In the genomic region with DNA sequence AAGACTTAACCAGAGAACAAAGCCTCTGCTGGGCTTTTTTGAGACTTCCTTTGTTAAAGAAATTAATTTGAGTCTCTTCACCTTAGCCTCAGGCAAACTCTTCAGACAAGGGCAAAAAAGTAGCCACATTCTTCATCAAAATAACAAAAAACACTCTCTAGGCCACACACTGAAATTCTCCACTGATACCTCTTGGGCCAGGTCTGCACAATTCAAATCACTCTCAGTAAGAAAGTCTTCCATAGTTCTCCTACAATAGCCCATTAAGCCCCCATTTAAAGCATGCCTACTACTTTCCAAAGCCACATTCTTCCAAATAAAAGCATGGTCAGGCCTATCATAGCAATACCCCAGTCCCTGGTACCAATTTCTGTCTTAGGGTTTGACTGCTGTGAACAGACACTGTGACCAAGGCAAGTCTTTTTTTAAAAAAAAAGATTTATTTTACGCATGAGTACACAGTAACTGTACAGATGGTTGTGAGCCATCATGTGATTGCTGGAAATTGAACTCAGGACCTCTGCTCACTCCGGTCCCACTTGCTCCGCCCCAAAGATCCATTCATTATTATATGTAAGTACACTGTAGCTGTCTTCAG, we compare ENCODE assay signal across 23 mouse cellular contexts. TPM values are rescaled to one million over a fixed set of nuclear protein-coding genes. Genes with fewer than 3 reads are reported as not detected.
A peak's percentile ranks its signal among the peaks of the same experiment; 100 is the strongest.
DNase-seq lines count a peak whose midpoint lies in the region; ATAC-seq and TF ChIP-seq lines count a peak whose summit lies in the region.
"Had no signal": no experiment of that assay in that cellular context is flagged by ENCODE, and none has a peak within 500 bp of the region (broad histone marks: within the 10 kb centered on the region; RNA-seq: fewer than 3 reads in every experiment).

No protein-coding gene starts in this region.

- H3K9me3 ChIP-seq in heart, embryonic 13.5 days, result no peaks in the 10 kb centered on the region
- no peaks in the 10 kb centered on the region for H3K9me3 ChIP-seq in heart, embryonic 10.5 days
- no peaks in the 10 kb centered on the region for H3K9me3 ChIP-seq in liver, embryonic 11.5 days (ENCODE audit: control insufficient read depth, low read length)
- H3K9me3 ChIP-seq in liver, postnatal 0 days (ENCODE audit: low read length), result no peaks in the 10 kb centered on the region
- no peaks in the 10 kb centered on the region for H3K9me3 ChIP-seq in ES-E14 (ENCODE audit: control insufficient read depth, insufficient read depth, low read depth, low read length)
- H3K9me3 ChIP-seq in liver, embryonic 15.5 days (replicated peaks), result no peaks in the 10 kb centered on the region
- H3K9me3 ChIP-seq in midbrain, embryonic 10.5 days (replicated peaks), result no peaks in the 10 kb centered on the region
- H3K9me3 ChIP-seq: stomach, embryonic 15.5 days had no signal

- 94% methylated on average over 3 of the region's 3 CpGs for WGBS in heart, embryonic 13.5 days
- WGBS in heart, embryonic 10.5 days, result 95% methylated on average over 3 of the region's 3 CpGs
- 92% methylated on average over 3 of the region's 3 CpGs for WGBS in liver, embryonic 11.5 days
- WGBS in liver, postnatal 0 days (ENCODE audit: insufficient replicate concordance), result 93% methylated on average over 3 of the region's 3 CpGs
- 88% methylated on average over 3 of the region's 3 CpGs for WGBS in liver, embryonic 15.5 days (ENCODE audit: insufficient replicate concordance)
- WGBS in midbrain, embryonic 10.5 days, result 92% methylated on average over 3 of the region's 3 CpGs

- H3K27ac ChIP-seq in heart, embryonic 13.5 days (replicated peaks), result peak overlapping the region; percentile 76
- no peak overlapping the region for H3K27ac ChIP-seq in heart, embryonic 10.5 days
- H3K27ac ChIP-seq in liver, embryonic 11.5 days (ENCODE audit: low read depth, low read length), result no peak overlapping the region
- no peak overlapping the region for H3K27ac ChIP-seq in liver, postnatal 0 days (ENCODE audit: low read depth)
- H3K27ac ChIP-seq in ES-E14 (ENCODE audit: insufficient read depth, low read depth, low read length, poor library complexity, severe bottlenecking), result peak overlapping the region; percentile 93
- peak overlapping the region; percentile 7; the same call in 1 of the 2 replicates for H3K27ac ChIP-seq in liver, embryonic 15.5 days (replicated peaks)
- H3K27ac ChIP-seq in midbrain, embryonic 10.5 days (replicated peaks), result no peak overlapping the region
- H3K27ac ChIP-seq: hindbrain, embryonic 14.5 days; macrophage; stomach, embryonic 15.5 days had no signal

- ATAC-seq in heart, embryonic 13.5 days (ENCODE audit: extremely low read depth, insufficient number of reproducible peaks, low FRiP score, low TSS enrichment), result no peak
- no peak for ATAC-seq in liver, embryonic 11.5 days (replicated peaks; ENCODE audit: low FRiP score)
- ATAC-seq in liver, postnatal 0 days, result no peak
- ATAC-seq in liver, embryonic 15.5 days (ENCODE audit: insufficient read depth), result no peak
- ATAC-seq: CD4-positive, CD25-positive, alpha-beta regulatory T cell, adult 4 months; forebrain, embryonic 16.5 days; intestine, postnatal 0 days; Patski had no signal

- H3K4me3 ChIP-seq in heart, embryonic 13.5 days, result no peak overlapping the region
- no peak overlapping the region for H3K4me3 ChIP-seq in heart, embryonic 10.5 days
- H3K4me3 ChIP-seq in liver, embryonic 11.5 days (ENCODE audit: low read depth, low read length), result no peak overlapping the region
- no peak overlapping the region for H3K4me3 ChIP-seq in liver, postnatal 0 days (ENCODE audit: low read depth, low read length)
- H3K4me3 ChIP-seq in ES-E14 (ENCODE audit: insufficient read depth in 1 of 2, low read depth in 1 of 2, low read length in 2 of 2, poor library complexity in 1 of 2, severe bottlenecking in 1 of 2), result peak overlapping the region in 1 of 2 experiments; percentile 28; a peak in 1 of 4 replicates
- H3K4me3 ChIP-seq in liver, embryonic 15.5 days (replicated peaks), result no peak overlapping the region
- no peak overlapping the region for H3K4me3 ChIP-seq in midbrain, embryonic 10.5 days
- H3K4me3 ChIP-seq: erythroblast, embryonic 14.5 days; stomach, embryonic 15.5 days had no signal

- no peaks in the 10 kb centered on the region for H3K27me3 ChIP-seq in heart, embryonic 13.5 days (replicated peaks)
- H3K27me3 ChIP-seq in heart, embryonic 10.5 days (ENCODE audit: insufficient read depth, poor library complexity, severe bottlenecking), result no peaks in the 10 kb centered on the region
- H3K27me3 ChIP-seq in liver, embryonic 11.5 days (replicated peaks; ENCODE audit: control insufficient read depth, insufficient read depth, low read length), result no peaks in the 10 kb centered on the region
- no peaks in the 10 kb centered on the region for H3K27me3 ChIP-seq in liver, postnatal 0 days (ENCODE audit: insufficient read depth, low read length)
- H3K27me3 ChIP-seq in liver, embryonic 15.5 days, result no peaks in the 10 kb centered on the region
- H3K27me3 ChIP-seq in midbrain, embryonic 10.5 days (ENCODE audit: low read depth, poor library complexity, severe bottlenecking), result no peaks in the 10 kb centered on the region
- H3K27me3 ChIP-seq: Patski; stomach, embryonic 15.5 days had no signal

- in situ Hi-C loops in ES-E14 (cut with MboI; ENCODE audit: low sequenced_read_pairs in 2 of 2, unreplicated experiment in 2 of 2), result no loop called here

- H3K4me1 ChIP-seq in heart, embryonic 13.5 days, result peaks cover 15% of the 10 kb centered on the region
- H3K4me1 ChIP-seq in heart, embryonic 10.5 days, result peaks cover 16% of the 10 kb centered on the region
- peaks cover 14% of the 10 kb centered on the region for H3K4me1 ChIP-seq in liver, embryonic 11.5 days (replicated peaks; ENCODE audit: control insufficient read depth, insufficient read depth, low read length)
- peaks cover 17% of the 10 kb centered on the region for H3K4me1 ChIP-seq in liver, postnatal 0 days (ENCODE audit: insufficient read depth)
- H3K4me1 ChIP-seq in ES-E14 (ENCODE audit: control insufficient read depth in 2 of 2, insufficient read depth in 2 of 2, low read length in 2 of 2, poor library complexity in 1 of 2), result peaks cover 7 to 20% of the 10 kb centered on the region in 2 experiments; a peak in 3 of 4 replicates
- H3K4me1 ChIP-seq in liver, embryonic 15.5 days (replicated peaks), result peaks cover 53% of the 10 kb centered on the region
- no peaks in the 10 kb centered on the region for H3K4me1 ChIP-seq in midbrain, embryonic 10.5 days

- TF ChIP-seq EP300 in liver, postnatal 0 days (IDR thresholded peaks at IDR 0.05; ENCODE audit: low read depth), result no peak

- H3K9ac ChIP-seq in heart, embryonic 13.5 days, result no peak overlapping the region
- no peak overlapping the region for H3K9ac ChIP-seq in liver, embryonic 11.5 days (ENCODE audit: low read depth, low read length)
- H3K9ac ChIP-seq in liver, postnatal 0 days (replicated peaks), result no peak overlapping the region
- peak overlapping the region; percentile 45; the same call in 1 of the 2 replicates for H3K9ac ChIP-seq in ES-E14 (ENCODE audit: insufficient read depth, low read depth, low read length, poor library complexity, severe bottlenecking)
- no peak overlapping the region for H3K9ac ChIP-seq in liver, embryonic 15.5 days
- H3K9ac ChIP-seq: hindbrain, embryonic 14.5 days; stomach, embryonic 15.5 days had no signal

- no peak for TF ChIP-seq CTCF in liver, postnatal 0 days (IDR thresholded peaks at IDR 0.05; ENCODE audit: low read depth)

- no peak overlapping the region; the same call in 1 of the 2 replicates for H3K4me2 ChIP-seq in heart, embryonic 13.5 days
- 0 out of 2 replicates have a peak overlapping the region, but pooled peaks have one; percentile 4 for H3K4me2 ChIP-seq in liver, embryonic 11.5 days
- H3K4me2 ChIP-seq in liver, postnatal 0 days (ENCODE audit: low read depth, low read length), result no peak overlapping the region
- H3K4me2 ChIP-seq in liver, embryonic 15.5 days, result peak overlapping the region; percentile 20
- H3K4me2 ChIP-seq: hindbrain, embryonic 14.5 days; stomach, embryonic 15.5 days had no signal

- peaks cover 27% of the 10 kb centered on the region for H3K36me3 ChIP-seq in heart, embryonic 13.5 days
- H3K36me3 ChIP-seq in heart, embryonic 10.5 days, result peaks cover 30% of the 10 kb centered on the region
- peaks cover 27% of the 10 kb centered on the region for H3K36me3 ChIP-seq in liver, embryonic 11.5 days (ENCODE audit: control insufficient read depth, insufficient read depth, low read length)
- H3K36me3 ChIP-seq in liver, postnatal 0 days (replicated peaks; ENCODE audit: insufficient read depth, low read length), result peaks cover 28% of the 10 kb centered on the region
- H3K36me3 ChIP-seq in ES-E14 (ENCODE audit: control insufficient read depth, insufficient read depth, low read length, poor library complexity, severe bottlenecking), result peaks cover 30% of the 10 kb centered on the region
- H3K36me3 ChIP-seq in liver, embryonic 15.5 days (replicated peaks), result peaks cover 35% of the 10 kb centered on the region
- peaks cover 35% of the 10 kb centered on the region for H3K36me3 ChIP-seq in midbrain, embryonic 10.5 days

- DNase-seq in heart, embryonic 10.5 days (ENCODE audit: low spot score), result no peak
- DNase-seq in liver, embryonic 11.5 days (ENCODE audit: low spot score), result no peak
- DNase-seq in liver, postnatal 0 days, result no peak
- peak; percentile 68 for DNase-seq in ES-E14 (ENCODE audit: low read depth, low spot score)
- no peak for DNase-seq in midbrain, embryonic 10.5 days (ENCODE audit: low spot score)
- DNase-seq in right cerebral cortex, adult 2 months (ENCODE audit: low spot score in 2 of 2), result no peak
- DNase-seq: adrenal gland, adult 2 months; adrenal gland, postnatal 36 days; cerebellum, adult 18-20 months; cerebellum, postnatal 10 days; kidney, postnatal 14 days; midbrain, embryonic 14.5 days; right cerebral cortex, postnatal 14 days had no signal

RNA-seq across cellular contexts. Expression of a gene that starts 9.1 kb away (rescaled TPM):
- polyA plus RNA-seq in heart, embryonic 13.5 days (2015; fragmentation: Nextera tagmentation; extraction: Ambion mirVana), result 24.9 and 25.7 TPM in 2 replicates
- 37.4 and 40.4 TPM in 2 replicates for polyA plus RNA-seq in heart, embryonic 10.5 days (2016; fragmentation: Nextera tagmentation; extraction: Ambion mirVana)
- 62.5 and 67.4 TPM in 2 replicates for polyA plus RNA-seq in liver, embryonic 11.5 days (2014; fragmentation: Nextera tagmentation; extraction: Ambion mirVana)
- 15.0 and 15.1 TPM in 2 replicates for polyA plus RNA-seq in liver, postnatal 0 days (2015; fragmentation: Nextera tagmentation; extraction: Ambion mirVana)
- total RNA-seq in ES-E14 (2012; rRNA removed), result 95.4 and 104 TPM in 2 replicates
- 27.5 and 29.5 TPM in 2 replicates for polyA plus RNA-seq in liver, embryonic 15.5 days (2015; fragmentation: Nextera tagmentation; extraction: Ambion mirVana)
- polyA plus RNA-seq in midbrain, embryonic 10.5 days (2016; fragmentation: Nextera tagmentation; extraction: Ambion mirVana), result 39.5 and 41.6 TPM in 2 replicates

RNA-seq across cellular contexts. Expression of a gene that starts 9.2 kb away (rescaled TPM):
- 2.6 and 3.3 TPM in 2 replicates for polyA plus RNA-seq in heart, embryonic 13.5 days (2015; fragmentation: Nextera tagmentation; extraction: Ambion mirVana)
- 6.1 and 6.9 TPM in 2 replicates for polyA plus RNA-seq in heart, embryonic 10.5 days (2016; fragmentation: Nextera tagmentation; extraction: Ambion mirVana)
- 11.0 and 13.7 TPM in 2 replicates for polyA plus RNA-seq in liver, embryonic 11.5 days (2014; fragmentation: Nextera tagmentation; extraction: Ambion mirVana)
- polyA plus RNA-seq in liver, postnatal 0 days (2015; fragmentation: Nextera tagmentation; extraction: Ambion mirVana), result 1.2 TPM in 2 replicates
- 80.0 and 81.8 TPM in 2 replicates for total RNA-seq in ES-E14 (2012; rRNA removed)
- 2.4 and 2.5 TPM in 2 replicates for polyA plus RNA-seq in liver, embryonic 15.5 days (2015; fragmentation: Nextera tagmentation; extraction: Ambion mirVana)
- polyA plus RNA-seq in midbrain, embryonic 10.5 days (2016; fragmentation: Nextera tagmentation; extraction: Ambion mirVana), result 6.7 and 7.1 TPM in 2 replicates

RNA-seq across cellular contexts. Expression of a gene that starts 29.2 kb away (rescaled TPM):
- 20.0 and 20.5 TPM in 2 replicates for polyA plus RNA-seq in heart, embryonic 13.5 days (2015; fragmentation: Nextera tagmentation; extraction: Ambion mirVana)
- 41.6 and 47.7 TPM in 2 replicates for polyA plus RNA-seq in heart, embryonic 10.5 days (2016; fragmentation: Nextera tagmentation; extraction: Ambion mirVana)
- polyA plus RNA-seq in liver, embryonic 11.5 days (2014; fragmentation: Nextera tagmentation; extraction: Ambion mirVana), result 115 and 134 TPM in 2 replicates
- 46.2 and 53.3 TPM in 2 replicates for polyA plus RNA-seq in liver, postnatal 0 days (2015; fragmentation: Nextera tagmentation; extraction: Ambion mirVana)
- 24.6 and 32.1 TPM in 2 replicates for total RNA-seq in ES-E14 (2012; rRNA removed)
- 148 and 165 TPM in 2 replicates for polyA plus RNA-seq in liver, embryonic 15.5 days (2015; fragmentation: Nextera tagmentation; extraction: Ambion mirVana)
- polyA plus RNA-seq in midbrain, embryonic 10.5 days (2016; fragmentation: Nextera tagmentation; extraction: Ambion mirVana), result 18.5 and 19.3 TPM in 2 replicates

Comparison
In these comparisons a context has a peak if more than half of its experiments do, and no peak if none do; other contexts are left out.
1. H3K27ac ChIP-seq: peak in heart, embryonic 13.5 days (single experiment), ES-E14 (single experiment) and liver, embryonic 15.5 days (single experiment); none in heart, embryonic 10.5 days (single experiment), liver, embryonic 11.5 days (single experiment), liver, postnatal 0 days (single experiment) and midbrain, embryonic 10.5 days (single experiment).
2. H3K4me2 ChIP-seq: peak in liver, embryonic 11.5 days (single experiment) and liver, embryonic 15.5 days (single experiment); none in heart, embryonic 13.5 days (single experiment) and liver, postnatal 0 days (single experiment).